Mouse (Mus musculus): ENCODE data around the gene Prrc2b.

Gene Prrc2b

GRCm38 (mm10) chr2:32134039-32134438 lies 16.8 kb upstream of the Prrc2b start:
- peak; percentile 90 to 97 for DNase-seq (ENCODE audit: low spot score in 2 of 2)

GRCm38 (mm10) chr2:32137667-32138266 lies 13.1 kb upstream of the Prrc2b start:
- DNase-seq (ENCODE audit: low spot score in 2 of 2): peak; percentile 97 to 99

GRCm38 (mm10) chr2:32139377-32139776 lies 11.5 kb upstream of the Prrc2b start:
- no peak for DNase-seq (ENCODE audit: low spot score in 2 of 2)

- no peak for DNase-seq (ENCODE audit: low spot score in 2 of 2)
These were observed 10.4 kb upstream of the Prrc2b start for GRCm38 (mm10) chr2:32140498-32140934.

GRCm38 (mm10) chr2:32141602-32142001 lies 9.3 kb upstream of the Prrc2b start:
- no peak for DNase-seq (ENCODE audit: low spot score in 2 of 2)

- DNase-seq (ENCODE audit: low spot score in 2 of 2): no peak
These were observed 8.5 kb upstream of the Prrc2b start for GRCm38 (mm10) chr2:32142368-32142767.

- no peak for DNase-seq (ENCODE audit: low spot score in 2 of 2)
These were observed 6.2 kb upstream of the Prrc2b start for GRCm38 (mm10) chr2:32144633-32145032.

GRCm38 (mm10) chr2:32146617-32147162 lies 4.2 kb upstream of the Prrc2b start:
- DNase-seq (ENCODE audit: low spot score in 2 of 2): no peak

- DNase-seq (ENCODE audit: low spot score in 2 of 2): no peak
These were observed 747 bp upstream of the Prrc2b start for GRCm38 (mm10) chr2:32150135-32150534.

GRCm38 (mm10) chr2:32150562-32150923 lies 339 bp upstream of the Prrc2b start:
- DNase-seq (ENCODE audit: low spot score in 2 of 2): no peak

- DNase-seq (ENCODE audit: low spot score in 2 of 2): peak; percentile 57 to 78
These were observed 931 bp downstream of the Prrc2b start for GRCm38 (mm10) chr2:32151660-32152366.

- DNase-seq (ENCODE audit: low spot score in 2 of 2): no peak
These were observed 1.6 kb downstream of the Prrc2b start for GRCm38 (mm10) chr2:32152367-32153034.

GRCm38 (mm10) chr2:32153041-32153790 lies 2.3 kb downstream of the Prrc2b start:
- DNase-seq (ENCODE audit: low spot score in 2 of 2): no peak

- no peak for DNase-seq (ENCODE audit: low spot score in 2 of 2)
These were observed 2.9 kb downstream of the Prrc2b start for GRCm38 (mm10) chr2:32153791-32154119.

- DNase-seq (ENCODE audit: low spot score in 2 of 2): no peak
These were observed 3.6 kb downstream of the Prrc2b start for GRCm38 (mm10) chr2:32154334-32154997.

- DNase-seq (ENCODE audit: low spot score in 2 of 2): no peak
These were observed 4.2 kb downstream of the Prrc2b start for GRCm38 (mm10) chr2:32154998-32155541.

- DNase-seq (ENCODE audit: low spot score in 2 of 2): no peak
These were observed 4.7 kb downstream of the Prrc2b start for GRCm38 (mm10) chr2:32155614-32156013.

- DNase-seq (ENCODE audit: low spot score in 2 of 2): no peak
These were observed 5.8 kb downstream of the Prrc2b start for GRCm38 (mm10) chr2:32156645-32157044.

- DNase-seq (ENCODE audit: low spot score in 2 of 2): no peak
These were observed 6.4 kb downstream of the Prrc2b start for GRCm38 (mm10) chr2:32157328-32157727.

GRCm38 (mm10) chr2:32158616-32159239 lies 7.8 kb downstream of the Prrc2b start:
- DNase-seq (ENCODE audit: low spot score in 2 of 2): no peak

GRCm38 (mm10) chr2:32160525-32160924 lies 9.6 kb downstream of the Prrc2b start:
- DNase-seq (ENCODE audit: low spot score in 2 of 2): no peak

Data from spleen, postnatal 4 days (tissue).